Mouse (Mus musculus) c-Kit-positive CD71-negative TER-119-negative erythroid progenitor cells, embryonic 14.5 days (primary cell): ENCODE data around the gene Mylk.

Experiments
- DNase-seq: peaks from one replicate; pipeline ENCODE4 v3.0.0-alpha.2; 2013; ENCODE audit warnings: low read depth

Gene Mylk

DNA sequence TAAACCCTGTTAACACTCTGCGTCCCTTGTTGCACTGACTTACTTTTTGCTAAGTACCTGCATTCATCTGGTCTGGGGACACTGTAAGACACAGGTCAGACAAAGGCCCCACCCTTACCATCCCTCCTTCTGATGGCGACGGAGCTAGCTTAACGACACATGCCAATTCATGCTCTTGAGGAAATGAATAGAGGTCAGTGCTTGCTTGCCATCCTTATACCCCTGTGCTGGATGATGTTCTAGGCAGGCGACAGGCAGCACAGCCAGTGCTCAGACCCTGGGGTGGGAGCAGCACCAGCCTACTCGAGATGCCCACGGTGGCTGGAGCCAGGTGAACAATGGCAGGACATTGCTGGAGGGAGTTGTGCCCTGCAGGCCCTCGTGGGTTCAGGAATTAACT is 157.8 kb downstream of the Mylk start:
- DNase-seq, result no peak

DNA sequence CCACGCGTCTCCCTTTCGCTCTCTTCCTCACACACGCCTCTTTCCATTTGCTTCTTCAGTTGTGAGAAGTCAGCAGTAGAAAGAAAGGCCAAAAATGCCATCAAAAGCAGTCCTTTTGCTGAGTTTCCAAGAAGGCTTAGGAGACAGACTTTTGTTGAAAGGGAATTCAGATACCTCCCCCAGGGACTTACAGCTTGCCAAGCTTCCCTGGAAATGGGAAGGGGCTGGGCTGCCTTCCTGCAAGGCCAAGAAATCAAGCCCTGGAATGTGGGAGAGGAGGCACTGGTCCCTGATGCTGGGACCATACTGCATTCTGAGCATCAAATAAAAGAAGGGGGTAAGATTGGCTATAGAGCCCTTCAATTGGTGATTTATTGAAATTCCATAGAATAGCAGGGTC is 159.9 kb downstream of the Mylk start:
- DNase-seq, result no peak

DNA sequence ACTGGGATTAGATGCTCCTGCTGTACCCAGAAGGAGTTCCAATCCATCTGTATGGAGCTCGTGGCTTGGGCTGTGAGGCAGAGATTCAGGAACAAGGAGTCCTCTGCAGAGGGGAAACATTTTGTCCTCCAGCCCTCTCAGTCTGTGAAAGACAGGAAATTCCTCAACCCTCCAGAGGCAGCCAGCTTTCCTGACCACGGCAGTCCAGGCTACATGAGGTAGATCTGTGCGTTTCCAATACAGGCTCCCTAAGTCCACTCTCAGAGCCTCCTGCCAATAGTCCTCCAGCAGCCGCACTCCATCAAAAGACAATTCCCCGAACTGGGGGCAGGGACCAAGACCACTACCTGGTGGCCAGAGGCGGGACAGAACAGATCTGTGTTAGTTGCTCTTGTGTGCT is 164.4 kb downstream of the Mylk start:
- DNase-seq, result no peak

DNA sequence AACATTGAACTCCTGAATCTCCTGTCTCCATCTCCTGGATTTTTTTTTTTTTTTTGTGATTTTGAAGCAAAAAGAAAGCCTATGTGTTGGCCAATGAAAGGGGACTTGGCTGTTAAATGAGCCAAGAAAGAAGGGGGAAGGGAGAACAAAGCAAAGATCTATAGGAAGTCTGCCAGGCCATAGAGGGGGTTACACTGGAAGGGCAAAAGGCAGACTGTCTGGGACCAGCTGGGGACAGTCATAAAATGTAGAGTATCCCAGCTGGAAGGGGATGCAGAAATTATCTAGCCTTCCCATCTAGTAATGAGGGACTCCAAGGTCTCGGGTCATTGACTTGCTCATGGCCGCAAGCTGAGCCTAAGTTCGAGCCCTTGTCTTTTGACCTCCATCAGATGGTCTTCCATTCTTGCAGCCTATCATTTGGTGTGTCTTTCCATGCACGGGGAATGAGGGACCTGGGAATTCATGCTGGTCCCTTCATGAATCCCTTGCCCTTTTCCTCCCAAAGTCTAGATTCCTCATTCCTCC is 172.4 kb downstream of the Mylk start:
- DNase-seq, result no peak

DNA sequence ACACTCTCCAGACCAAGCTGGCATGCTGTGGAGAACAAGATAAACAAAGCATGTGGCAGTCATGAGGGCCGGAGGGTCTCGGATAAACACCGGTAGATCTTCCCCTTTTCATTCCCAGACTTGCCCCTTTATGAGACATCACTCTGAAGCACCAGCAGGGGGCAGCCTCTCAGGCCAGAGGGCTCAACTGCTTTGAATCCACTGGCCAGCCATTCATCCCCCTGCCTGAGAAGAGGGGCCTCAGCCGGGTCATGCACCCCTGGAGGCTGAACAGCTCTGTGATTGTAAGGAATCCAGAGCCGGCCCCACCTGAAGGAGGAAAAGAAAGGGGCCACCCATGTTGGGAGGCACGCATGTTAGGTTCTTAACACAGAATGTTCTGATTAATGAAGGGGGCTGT is 175.2 kb downstream of the Mylk start:
- DNase-seq, result peak; percentile 39

DNA sequence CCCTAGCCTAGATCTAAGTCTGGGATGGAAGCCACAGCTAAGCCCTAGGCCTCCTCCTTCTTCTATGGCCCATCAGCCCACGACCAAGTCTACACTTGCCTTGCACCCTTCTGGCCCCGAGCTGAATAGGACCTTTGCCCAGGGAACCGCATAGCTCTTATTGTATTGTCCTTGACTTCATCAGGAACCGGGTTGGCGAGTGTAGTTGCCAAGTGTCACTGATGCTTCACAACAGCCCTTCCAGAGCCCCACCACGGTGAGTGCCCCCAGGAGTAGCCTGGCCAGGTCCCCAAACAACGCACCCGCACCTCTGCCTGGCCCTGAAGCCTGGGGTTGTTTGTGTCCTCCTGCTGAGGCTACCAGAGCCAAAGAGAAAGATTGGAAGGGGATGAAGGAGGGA is 175.9 kb downstream of the Mylk start:
- no peak for DNase-seq

DNA sequence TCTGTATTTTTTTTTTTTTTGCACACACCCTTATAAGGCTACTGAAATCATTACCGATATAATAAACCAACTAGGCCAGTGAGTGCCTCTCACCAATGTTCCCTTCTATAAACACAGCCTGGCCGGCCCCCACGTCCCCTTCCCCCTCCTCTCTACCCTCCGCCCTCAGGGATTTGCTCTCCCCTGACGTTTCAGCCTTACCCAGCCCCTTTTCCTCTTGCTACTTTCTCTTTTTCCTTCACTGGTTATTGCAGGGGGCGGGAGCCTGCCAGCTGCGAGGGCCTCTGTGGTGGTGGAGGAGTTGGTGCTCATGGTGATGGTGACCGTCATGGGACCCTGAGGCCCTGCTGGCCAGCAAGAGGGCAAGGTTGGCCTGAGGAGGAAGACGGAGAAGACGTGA is 176.3 kb downstream of the Mylk start:
- no peak for DNase-seq

DNA sequence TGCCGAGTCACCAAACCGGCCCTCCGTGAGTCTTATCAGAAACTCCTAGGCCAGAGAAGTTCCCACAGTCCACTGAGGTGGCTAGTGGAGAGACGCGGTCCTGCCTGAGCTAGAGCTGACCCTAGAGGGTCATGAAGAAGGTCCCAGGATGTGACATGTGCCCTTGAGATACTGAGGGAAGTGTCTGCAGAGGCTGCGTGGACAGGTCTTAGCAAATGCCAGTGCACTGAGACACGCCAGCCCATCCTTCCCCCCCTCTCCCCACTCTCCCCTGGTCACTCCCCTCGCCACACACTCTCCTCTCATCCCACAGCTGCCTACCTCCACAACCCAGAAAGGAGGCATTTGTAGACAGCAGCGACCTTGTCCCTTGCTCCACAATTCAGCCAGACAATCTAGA is 178.6 kb downstream of the Mylk start:
- DNase-seq, result no peak

DNA sequence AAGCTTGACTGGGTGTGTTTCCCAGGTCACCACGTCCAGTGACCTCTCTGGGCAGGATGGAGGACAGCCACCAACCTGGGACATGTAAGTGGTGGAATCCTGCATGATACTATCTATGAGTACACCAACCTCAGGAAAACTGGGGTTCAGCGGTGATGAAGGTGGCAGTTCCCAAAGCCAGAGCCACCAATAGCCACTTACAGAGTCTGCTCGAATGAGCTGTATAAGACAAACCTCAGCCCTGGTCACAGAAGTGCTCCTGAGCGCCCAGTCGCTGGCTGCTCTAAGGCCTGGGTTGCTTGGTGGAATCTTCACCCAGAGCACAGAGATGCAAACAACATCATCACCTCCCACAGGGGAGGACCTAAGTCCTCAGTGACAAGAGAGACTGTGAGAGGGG is 179.3 kb downstream of the Mylk start:
- no peak for DNase-seq

DNA sequence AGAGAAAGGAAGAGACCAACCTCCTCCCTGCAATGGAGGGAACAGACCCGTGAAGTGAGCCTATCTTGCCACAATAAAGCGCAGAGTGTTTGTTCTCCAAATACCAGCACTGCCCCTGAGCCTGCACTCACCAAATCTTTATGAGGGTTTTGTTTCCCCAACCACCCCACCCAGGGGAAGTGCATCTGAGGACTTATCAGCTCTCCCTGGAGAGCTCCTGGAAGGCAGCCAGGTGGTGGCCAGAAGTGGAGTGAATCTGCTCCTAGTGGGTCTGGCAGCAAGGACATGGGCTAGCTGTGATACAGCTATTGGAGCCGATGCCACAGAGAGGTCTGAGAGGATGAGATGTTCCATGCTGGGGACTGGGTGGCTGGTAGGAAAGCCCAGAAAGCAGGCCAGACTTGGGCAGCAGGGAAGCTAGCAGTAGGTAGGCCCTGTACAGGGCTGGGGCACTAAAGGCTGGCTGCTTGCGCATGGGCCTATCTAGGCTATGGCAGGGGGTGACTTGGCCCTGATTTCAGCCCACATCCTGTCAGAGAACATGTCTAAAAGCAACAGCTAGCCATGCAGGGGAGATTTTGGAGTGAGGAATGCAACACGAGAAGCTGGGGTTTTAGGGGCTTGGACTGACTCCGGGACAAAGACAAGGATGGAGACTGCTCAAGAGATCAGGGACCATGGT is 180.1 kb downstream of the Mylk start:
- DNase-seq, result no peak

DNA sequence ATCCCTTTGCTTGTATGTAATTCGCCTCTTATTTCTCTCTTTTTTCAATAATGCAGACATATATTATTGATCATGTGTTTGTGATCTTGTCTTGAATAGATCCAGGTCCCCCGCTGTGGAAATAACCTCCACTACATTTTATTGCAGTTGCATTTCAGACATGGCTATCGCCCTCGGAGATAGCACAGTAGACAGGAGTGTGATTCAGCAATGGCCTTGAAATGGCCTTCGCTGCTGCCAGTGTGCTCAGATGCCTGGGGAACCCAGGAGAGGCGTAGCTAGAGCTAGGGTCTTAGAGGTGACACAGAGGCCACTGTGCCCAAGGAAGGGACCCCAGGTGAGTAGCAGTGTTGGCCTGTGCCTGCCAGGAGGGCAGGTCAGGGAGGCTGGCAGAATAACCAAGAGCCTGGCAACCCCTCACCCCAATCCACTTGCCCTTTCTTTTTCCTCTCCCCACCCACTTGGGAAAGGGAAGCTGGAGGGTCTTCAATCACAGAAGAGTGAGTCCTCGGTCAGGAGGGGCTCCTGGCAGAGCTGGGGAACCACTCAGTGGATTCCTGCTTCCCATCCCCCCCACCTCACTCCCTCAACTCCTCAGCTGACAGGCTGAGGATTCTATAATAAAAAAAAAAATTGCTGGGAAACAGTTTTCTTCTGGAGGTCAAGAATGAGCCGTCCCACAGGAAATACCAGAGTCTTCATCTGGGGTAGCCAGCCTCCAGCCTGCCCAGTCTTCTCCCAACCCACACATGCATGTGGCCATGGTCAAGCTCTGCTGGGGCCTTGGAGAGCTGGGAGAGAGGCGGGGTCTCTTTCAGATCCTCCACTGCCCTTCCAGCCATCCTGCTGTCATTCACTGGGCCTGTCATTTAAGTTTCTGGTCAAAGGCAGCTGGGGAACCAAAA is 181.8 kb downstream of the Mylk start:
- DNase-seq, result no peak

DNA sequence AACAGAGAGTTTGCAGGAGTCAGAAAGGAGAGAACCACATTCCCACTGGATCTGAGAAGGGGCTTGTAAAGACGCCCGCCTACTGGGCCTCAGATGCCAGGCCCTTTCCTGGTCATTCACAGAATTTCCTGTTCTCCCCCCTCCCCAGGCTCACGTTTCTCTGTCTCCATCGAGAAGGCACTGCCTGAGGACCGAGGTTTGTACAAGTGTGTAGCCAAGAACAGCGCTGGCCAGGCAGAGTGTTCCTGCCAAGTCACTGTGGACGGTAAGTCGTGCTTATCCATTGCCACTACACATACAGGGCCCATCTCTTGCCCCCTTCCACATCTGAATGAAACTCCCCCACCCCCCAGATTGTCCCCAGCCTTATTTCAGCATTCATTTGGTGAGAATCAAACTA is 184.7 kb downstream of the Mylk start:
- no peak for DNase-seq

DNA sequence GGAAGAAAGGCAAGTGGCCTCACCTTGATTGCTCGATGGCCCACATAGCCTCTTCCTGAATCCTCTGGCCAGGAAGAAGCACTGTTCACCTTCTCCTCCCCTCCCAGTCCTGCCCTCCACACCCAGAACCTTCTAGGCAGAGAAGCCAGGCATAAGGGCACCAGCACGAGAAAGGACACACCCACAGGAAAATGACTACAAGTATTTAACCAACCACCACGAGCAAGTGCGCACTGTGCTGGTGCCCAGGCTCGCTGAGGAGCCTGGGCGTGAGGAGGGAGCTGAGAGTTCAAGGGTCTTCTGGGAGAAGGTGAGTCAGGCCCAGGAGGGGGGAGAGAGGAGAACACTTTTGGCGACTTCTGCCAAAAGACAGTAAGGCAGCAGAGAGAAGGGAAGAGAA is 185.1 kb downstream of the Mylk start:
- DNase-seq, result no peak

DNA sequence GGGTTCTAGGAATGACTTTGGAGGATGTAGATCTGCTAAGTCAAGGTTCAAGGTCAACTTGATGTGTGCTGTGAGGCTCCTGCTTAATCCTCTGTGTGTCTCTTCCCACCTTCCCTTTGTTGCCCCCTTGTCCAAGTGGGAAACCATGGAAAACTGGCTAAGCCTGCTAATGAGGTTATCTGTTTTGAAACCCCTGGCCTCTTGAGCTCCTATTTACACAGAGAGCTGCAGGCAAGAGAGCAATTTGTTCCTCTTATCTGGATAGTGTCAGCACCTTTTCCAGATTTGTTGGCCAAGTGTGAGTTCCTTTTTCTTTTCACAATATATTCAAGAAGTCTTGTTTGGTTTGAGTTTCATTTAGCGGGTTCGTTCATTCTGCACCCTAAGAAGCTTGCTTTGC is 186.3 kb downstream of the Mylk start:
- no peak for DNase-seq

DNA sequence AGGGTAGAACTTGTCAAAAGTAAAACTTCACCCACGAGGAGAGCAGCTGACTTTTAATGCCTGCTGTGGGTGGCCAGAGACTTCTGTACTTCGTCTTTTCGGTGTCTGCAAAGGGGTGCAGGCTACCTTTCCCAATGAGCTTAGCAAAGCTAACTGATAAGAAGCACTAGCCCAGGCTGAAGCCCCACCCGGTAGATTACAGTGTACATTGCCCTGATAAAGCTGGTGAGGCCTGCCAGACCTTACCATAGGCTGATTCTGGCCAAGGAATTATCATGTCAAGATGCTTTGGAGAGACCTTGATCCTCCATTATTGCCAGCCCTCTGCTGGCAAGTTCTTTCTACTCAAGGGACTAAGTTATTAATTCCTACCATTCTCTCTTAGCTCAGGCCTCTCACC is 188.2 kb downstream of the Mylk start:
- no peak for DNase-seq

DNA sequence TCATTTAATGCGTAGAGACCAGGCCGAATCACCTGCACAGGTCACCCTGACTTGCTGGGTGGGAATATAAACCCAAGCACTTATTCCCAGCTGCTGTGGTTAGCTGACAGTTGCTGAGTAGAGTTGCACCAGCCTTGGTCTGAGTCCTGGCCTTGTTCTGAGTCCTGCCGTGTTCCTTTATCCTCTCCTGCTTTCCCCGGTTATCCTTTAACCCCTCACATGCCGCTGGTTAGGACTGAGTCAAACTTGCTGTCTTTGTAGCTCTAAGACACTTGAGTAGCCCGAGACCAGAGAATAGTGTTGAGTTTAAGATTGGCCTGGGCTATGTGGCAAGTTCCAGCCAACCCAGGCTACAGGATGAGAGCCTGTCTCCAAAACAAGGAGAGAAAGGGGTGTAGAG is 189.5 kb downstream of the Mylk start:
- DNase-seq, result no peak

DNA sequence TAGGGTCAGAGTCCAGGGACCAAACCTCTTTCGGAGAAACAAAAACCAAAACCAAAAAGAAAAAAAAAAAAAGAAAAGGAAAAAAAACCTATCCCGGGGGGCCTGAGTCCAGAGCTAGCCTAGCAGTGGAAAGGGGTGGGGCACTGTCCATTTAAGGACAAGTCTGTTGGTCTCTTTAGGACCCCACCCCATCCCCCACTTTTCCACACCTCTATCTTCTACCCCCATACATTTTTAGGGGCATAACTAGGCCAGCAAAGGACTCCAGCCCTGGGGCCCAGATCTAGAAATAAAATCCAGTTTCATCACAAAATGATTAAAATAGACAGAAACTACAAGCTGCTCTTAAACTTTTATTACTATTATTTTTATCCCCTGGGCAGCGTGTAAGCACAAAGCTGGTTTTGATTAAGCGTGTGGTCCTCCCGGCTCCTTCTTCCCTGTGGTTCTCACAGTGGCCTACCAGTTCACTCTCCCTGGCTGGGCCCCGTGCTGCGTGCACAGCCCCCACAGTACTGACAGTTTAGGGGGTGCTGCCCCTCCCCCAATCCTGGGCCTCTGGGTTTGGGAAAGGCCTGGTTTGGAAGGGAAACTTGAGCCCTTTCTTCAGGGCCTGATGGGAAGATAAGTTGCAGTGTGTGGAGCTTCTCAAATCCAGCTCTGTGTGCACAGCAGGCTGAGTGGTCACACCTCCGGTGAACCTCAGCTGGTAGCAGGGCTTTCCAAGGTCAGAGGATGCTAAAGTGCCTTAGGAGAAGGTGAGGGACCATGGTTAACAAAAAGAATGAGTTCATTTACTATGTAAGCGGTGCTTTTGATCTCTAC is 190.7 kb downstream of the Mylk start:
- DNase-seq, result no peak

DNA sequence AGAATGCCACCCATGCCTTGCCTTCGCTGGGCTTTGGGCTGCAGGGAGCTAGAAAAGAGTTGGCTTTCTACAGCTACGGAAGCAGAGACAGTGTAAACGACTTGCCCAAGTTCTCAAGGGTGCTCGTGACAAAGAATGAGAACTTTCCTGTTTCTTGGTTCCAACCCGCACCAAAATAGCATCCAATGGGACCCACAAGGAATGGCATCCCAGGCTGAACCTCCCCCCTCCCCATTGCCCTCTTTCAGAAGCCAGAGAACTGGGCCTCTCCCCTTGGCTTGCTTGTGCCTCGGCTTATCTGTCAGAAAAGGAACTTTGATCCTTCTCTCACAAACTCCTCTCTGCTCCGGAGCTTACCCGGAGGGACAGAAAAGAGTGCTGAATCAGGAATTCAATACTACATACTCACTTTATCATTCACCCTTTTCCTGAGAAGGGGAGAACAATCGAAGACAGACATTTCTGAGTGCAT is 191.4 kb downstream of the Mylk start:
- DNase-seq, result no peak

DNA sequence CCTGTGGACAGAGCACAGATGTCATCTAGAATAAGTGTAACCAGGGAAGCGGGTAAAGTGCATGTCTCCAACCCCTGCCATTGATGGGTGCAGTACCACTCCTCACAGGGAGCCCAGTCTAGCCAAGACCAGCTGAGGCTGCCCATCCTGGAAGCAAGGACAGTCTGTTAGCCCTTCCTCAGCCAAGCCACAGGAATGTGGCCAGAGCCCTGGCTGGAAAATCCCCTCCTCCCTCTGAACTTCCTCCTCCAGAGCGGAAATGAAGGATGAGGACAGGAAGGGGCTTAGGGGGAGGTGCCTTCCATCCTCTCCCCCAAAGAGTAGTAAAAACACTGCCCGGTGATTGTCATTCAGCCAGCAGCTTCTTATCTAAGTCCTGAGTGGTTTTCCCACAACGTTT is 192.6 kb downstream of the Mylk start:
- no peak for DNase-seq

DNA sequence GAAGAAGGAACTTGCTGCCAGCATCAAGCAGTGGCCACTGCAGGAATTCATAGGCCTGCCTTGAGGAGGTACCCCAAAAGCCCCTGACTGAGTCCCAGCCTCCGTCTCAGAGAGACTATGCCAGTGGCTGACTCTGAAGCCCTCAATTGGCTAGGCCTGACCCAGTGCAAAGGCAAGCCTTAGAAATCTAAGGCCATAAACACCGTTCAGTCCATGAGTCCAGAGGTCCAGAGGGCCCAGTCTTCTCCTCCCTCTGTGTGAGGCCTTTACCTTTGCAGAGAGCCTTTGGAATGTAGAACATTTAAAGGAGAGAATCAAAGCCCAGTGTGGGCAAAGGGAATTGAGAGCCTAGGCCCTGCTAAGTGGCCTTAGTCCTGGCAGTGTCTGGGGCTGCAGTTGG is 193.2 kb downstream of the Mylk start:
- no peak for DNase-seq

DNA sequence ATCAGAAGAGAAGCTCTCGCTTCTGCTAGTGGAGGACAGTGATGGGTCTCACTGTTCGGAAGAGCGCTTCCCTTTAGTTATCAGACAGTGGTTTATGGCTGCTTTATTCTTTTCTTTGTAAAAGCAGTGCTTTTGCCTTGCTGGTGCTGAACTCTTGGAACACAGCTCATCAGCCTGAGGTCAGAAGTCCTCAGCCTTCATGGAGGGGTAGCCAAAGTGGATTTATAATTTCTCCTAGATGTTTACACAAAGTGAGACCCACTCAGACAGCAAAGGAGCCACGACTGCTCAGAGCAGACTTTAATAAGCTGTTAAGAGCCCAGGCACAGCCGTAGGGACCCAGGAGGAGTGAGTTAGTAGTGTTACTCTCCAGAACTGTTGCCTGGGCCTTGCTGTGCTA is 194.9 kb downstream of the Mylk start:
- no peak for DNase-seq

DNA sequence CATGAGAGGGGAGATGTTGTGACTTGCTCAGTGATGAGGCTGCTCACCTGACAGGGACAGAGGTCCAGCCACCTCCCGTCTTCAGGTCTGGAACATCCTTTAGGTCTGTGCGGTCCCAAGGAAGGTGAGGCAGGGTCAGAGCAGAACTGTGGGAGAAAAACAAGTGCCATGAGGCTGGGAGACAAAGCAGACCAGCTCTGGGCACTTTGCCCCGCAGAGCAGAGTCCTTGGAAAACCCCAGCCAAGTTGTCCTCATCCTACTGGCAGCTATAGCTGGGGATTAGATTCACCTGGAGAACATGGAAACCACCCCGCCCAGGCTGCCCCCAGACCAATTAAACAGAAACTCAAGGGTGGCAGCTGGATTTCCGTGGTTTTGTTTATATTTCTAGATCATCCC is 195.4 kb downstream of the Mylk start:
- no peak for DNase-seq

DNA sequence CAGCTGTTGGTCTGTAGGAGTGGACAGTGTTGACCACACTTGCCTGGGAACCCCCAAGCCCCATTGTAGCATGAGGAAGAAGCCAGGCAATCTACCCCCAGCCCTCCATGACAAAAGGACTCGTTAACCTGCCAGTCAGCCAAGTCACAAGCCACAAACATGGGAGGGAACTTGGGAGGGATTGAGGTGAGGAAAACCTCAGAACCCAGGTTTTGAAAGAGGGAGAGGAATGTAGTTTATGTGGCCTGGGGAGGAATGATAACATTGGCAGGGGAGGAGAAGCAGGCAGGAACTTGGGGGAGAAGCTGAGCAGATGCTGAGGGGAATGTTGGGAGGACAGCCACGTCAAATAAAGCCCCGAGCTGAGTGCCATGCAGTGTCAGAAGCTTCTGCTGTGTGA is 196.9 kb downstream of the Mylk start:
- DNase-seq, result no peak
